ENCODE assay signal across 9 mouse cellular contexts in the genomic region with DNA sequence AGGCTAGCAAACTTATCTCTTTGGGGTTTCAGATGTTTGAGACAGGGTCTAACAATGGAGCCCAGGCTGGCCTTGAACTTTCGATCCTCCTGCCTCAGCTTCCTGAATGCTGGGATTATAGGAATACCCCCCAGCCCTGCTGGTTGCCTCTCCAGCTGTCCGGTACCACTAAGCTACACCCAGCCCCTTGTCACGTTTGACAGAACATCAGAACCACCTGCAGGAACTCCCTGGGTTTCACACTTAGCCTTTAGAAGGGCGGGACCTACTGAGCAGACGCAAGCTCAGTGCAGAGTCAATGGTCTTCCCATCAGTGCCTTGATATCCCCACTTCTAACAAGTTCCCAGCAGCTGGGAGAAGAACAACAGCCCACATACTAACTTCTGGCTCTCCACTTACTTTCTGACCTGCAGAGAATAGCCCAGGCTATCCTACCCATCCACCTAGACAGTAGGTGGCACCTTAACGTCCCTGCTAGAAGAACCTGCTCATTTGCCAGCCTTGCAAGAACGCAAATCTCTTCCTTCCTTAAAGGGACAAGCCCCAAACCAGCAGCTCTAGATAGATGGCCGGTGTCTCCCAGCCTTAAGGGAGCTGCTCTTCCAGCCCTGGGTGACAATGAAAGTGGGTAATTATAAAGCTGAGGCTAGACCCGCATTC. TPM values are rescaled to one million over a fixed set of nuclear protein-coding genes. Genes with fewer than 3 reads are reported as not detected.
DNase-seq lines count a peak whose midpoint lies in the region; ATAC-seq and TF ChIP-seq lines count a peak whose summit lies in the region.
"Had no signal": no experiment of that assay in that cellular context is flagged by ENCODE, and none has a peak within 500 bp of the region (broad histone marks: within the 10 kb centered on the region; RNA-seq: fewer than 3 reads in every experiment).

No protein-coding gene starts in this region.

- in situ Hi-C loops in CH12.LX (cut with MboI; ENCODE audit: low pct_ligation_motif_present, low pct_unique_long_range_greater_than_20kb, low sequenced_read_pairs): no loop called here

- no peak for TF ChIP-seq POLR2A in CH12.LX (IDR thresholded peaks at IDR 0.05; ENCODE audit: low read depth, low read length)

- WGBS in heart, embryonic 16.5 days: 61% methylated on average over 9 of the region's 9 CpGs
- 55% methylated on average over 9 of the region's 9 CpGs for WGBS in forebrain, postnatal 0 days
- 44% methylated on average over 9 of the region's 9 CpGs for WGBS in liver, postnatal 0 days (ENCODE audit: insufficient replicate concordance)

- peak overlapping the region; percentile 45 for H3K4me3 ChIP-seq in heart, embryonic 16.5 days (ENCODE audit: low read length)
- no peak overlapping the region for H3K4me3 ChIP-seq in CH12.LX (replicated peaks in 1 of 3; ENCODE audit: low read depth in 2 of 3, low read length in 2 of 3, poor library complexity in 1 of 3)
- H3K4me3 ChIP-seq in forebrain, postnatal 0 days (ENCODE audit: low read depth, low read length): peak overlapping the region; percentile 32
- H3K4me3 ChIP-seq in liver, postnatal 0 days (ENCODE audit: low read depth, low read length): peak overlapping the region; percentile 14; the same call in 1 of the 2 replicates

- no peaks in the 10 kb centered on the region for H3K36me3 ChIP-seq in heart, embryonic 16.5 days (ENCODE audit: control insufficient read depth, insufficient read depth)
- H3K36me3 ChIP-seq in CH12.LX (replicated peaks in 1 of 2; ENCODE audit: control insufficient read depth in 1 of 2, insufficient read depth in 1 of 2, low read length in 1 of 2): no peaks in the 10 kb centered on the region
- H3K36me3 ChIP-seq in forebrain, postnatal 0 days (ENCODE audit: insufficient read depth): no peaks in the 10 kb centered on the region
- no peaks in the 10 kb centered on the region for H3K36me3 ChIP-seq in liver, postnatal 0 days (replicated peaks; ENCODE audit: insufficient read depth, low read length)
- H3K36me3 ChIP-seq: G1E had no signal

- TF ChIP-seq EP300 in CH12.LX (IDR thresholded peaks at IDR 0.05; ENCODE audit: low read length): no peak
- no peak for TF ChIP-seq EP300 in liver, postnatal 0 days (IDR thresholded peaks at IDR 0.05; ENCODE audit: low read depth)

- ATAC-seq in heart, embryonic 16.5 days (replicated peaks; ENCODE audit: extremely low read depth, insufficient read depth, low FRiP score): no peak
- ATAC-seq in forebrain, postnatal 0 days: peak; percentile 14
- ATAC-seq in liver, postnatal 0 days: no peak

- DNase-seq in heart, postnatal 25 days (ENCODE audit: low spot score): no peak
- peak; percentile 55 for DNase-seq in CH12.LX (ENCODE audit: extremely low read depth)
- no peak for DNase-seq in forebrain, postnatal 0 days
- no peak for DNase-seq in liver, postnatal 0 days
- DNase-seq in gastrocnemius, adult 18-20 months (ENCODE audit: low spot score): no peak
- DNase-seq in embryo, embryonic 11 days: no peak
- no peak for DNase-seq in frontal cortex, postnatal 25 days (ENCODE audit: low spot score in 2 of 2)

- no peaks in the 10 kb centered on the region for H3K27me3 ChIP-seq in heart, embryonic 16.5 days (ENCODE audit: control insufficient read depth, insufficient read depth, low read length)
- no peaks in the 10 kb centered on the region for H3K27me3 ChIP-seq in CH12.LX (replicated peaks)
- H3K27me3 ChIP-seq in forebrain, postnatal 0 days (ENCODE audit: insufficient read depth, low read length): no peaks in the 10 kb centered on the region
- H3K27me3 ChIP-seq in liver, postnatal 0 days (ENCODE audit: insufficient read depth, low read length): no peaks in the 10 kb centered on the region

- TF ChIP-seq CTCF in CH12.LX (conservative IDR thresholded peaks at IDR 0.05 in 1 of 2, IDR thresholded peaks at IDR 0.05 in 1 of 2; ENCODE audit: low read depth in 2 of 2, low read length in 2 of 2): no peak
- no peak for TF ChIP-seq CTCF in forebrain, postnatal 0 days (IDR thresholded peaks at IDR 0.05; ENCODE audit: low read depth)
- TF ChIP-seq CTCF in liver, postnatal 0 days (IDR thresholded peaks at IDR 0.05; ENCODE audit: low read depth): no peak

- H3K27ac ChIP-seq in heart, embryonic 16.5 days (ENCODE audit: low read length): no peak overlapping the region; the same call in 1 of the 2 replicates
- H3K27ac ChIP-seq in CH12.LX (ENCODE audit: insufficient read depth, low read depth): no peak overlapping the region
- peak overlapping the region; percentile 60; the same call in 1 of the 2 replicates for H3K27ac ChIP-seq in forebrain, postnatal 0 days (ENCODE audit: low read depth, low read length)
- peak overlapping the region; percentile 69 for H3K27ac ChIP-seq in liver, postnatal 0 days (ENCODE audit: low read depth)

- peak overlapping the region; percentile 61 for H3K9ac ChIP-seq in heart, embryonic 16.5 days (ENCODE audit: low read length)
- H3K9ac ChIP-seq in CH12.LX (ENCODE audit: insufficient read depth, low read depth): no peak overlapping the region
- peak overlapping the region; percentile 43; the same call in 1 of the 2 replicates for H3K9ac ChIP-seq in forebrain, postnatal 0 days
- H3K9ac ChIP-seq in liver, postnatal 0 days (replicated peaks): peak overlapping the region; percentile 59; the same call in 1 of the 2 replicates

- H3K4me2 ChIP-seq in heart, embryonic 16.5 days (ENCODE audit: low read depth, low read length): peak overlapping the region; percentile 78
- no peak overlapping the region for H3K4me2 ChIP-seq in CH12.LX (ENCODE audit: insufficient read depth, low read depth, poor library complexity, severe bottlenecking)
- peak overlapping the region; percentile 54 for H3K4me2 ChIP-seq in forebrain, postnatal 0 days (ENCODE audit: low read depth)
- peak overlapping the region; percentile 61 for H3K4me2 ChIP-seq in liver, postnatal 0 days (ENCODE audit: low read depth, low read length)

- no peak for TF ChIP-seq RAD21 in CH12.LX (IDR thresholded peaks at IDR 0.05; ENCODE audit: low read depth, low read length)

- intact Hi-C loops in heart, postnatal 25 days (cut with DNase I): loop anchor here (1.0 to 2.0 kb wide), 2 partner anchors 25 to 43 kb away; no protein-coding TSS in a partner anchor

- no peaks in the 10 kb centered on the region for H3K79me2 ChIP-seq in CH12.LX (replicated peaks; ENCODE audit: control insufficient read depth, extremely low read depth, insufficient read depth, poor library complexity, severe bottlenecking)

- peaks cover 16% of the 10 kb centered on the region for H3K4me1 ChIP-seq in heart, embryonic 16.5 days (ENCODE audit: control insufficient read depth, insufficient read depth, low read length)
- H3K4me1 ChIP-seq in CH12.LX (ENCODE audit: control insufficient read depth in 1 of 2, insufficient read depth in 2 of 2): peaks cover 4 to 40% of the 10 kb centered on the region in 2 experiments
- peaks cover 6% of the 10 kb centered on the region; the same call in 1 of the 2 replicates for H3K4me1 ChIP-seq in forebrain, postnatal 0 days (ENCODE audit: insufficient read depth)
- H3K4me1 ChIP-seq in liver, postnatal 0 days (ENCODE audit: insufficient read depth): peaks cover 19% of the 10 kb centered on the region

- dilution Hi-C loops in CH12.LX (cut with MboI; ENCODE audit: extremely low pct_ligation_motif_present, extremely low pct_unique_long_range_greater_than_20kb, low sequenced_read_pairs): no loop called here

- H3K9me3 ChIP-seq in heart, embryonic 16.5 days (replicated peaks; ENCODE audit: control insufficient read depth, low read length): 0 out of 2 replicates have a peak, but pooled peaks cover 4% of the 10 kb centered on the region
- peaks cover 4% of the 10 kb centered on the region for H3K9me3 ChIP-seq in CH12.LX (replicated peaks; ENCODE audit: low read length)
- H3K9me3 ChIP-seq in forebrain, postnatal 0 days (ENCODE audit: low read length): no peaks in the 10 kb centered on the region
- no peaks in the 10 kb centered on the region for H3K9me3 ChIP-seq in liver, postnatal 0 days (ENCODE audit: low read length)

TF ChIP-seq in CH12.LX, 34 proteins besides CTCF, POLR2A, EP300 and RAD21:
- TF ChIP-seq BHLHE40 (IDR thresholded peaks at IDR 0.05; ENCODE audit: low read depth, low read length) (peak; percentile 54), ETS1 (conservative IDR thresholded peaks at IDR 0.05; ENCODE audit: low read depth, low read length) (0 out of 2 replicates have a peak, but pooled peaks have one; percentile 18), NRF1 (IDR thresholded peaks at IDR 0.05; ENCODE audit: low read depth, low read length) (0 out of 2 replicates have a peak, but pooled peaks have one; percentile 22), ELF1 (IDR thresholded peaks at IDR 0.05; ENCODE audit: low read depth, low read length) (no peak)

RNA-seq across cellular contexts. Expression of a gene that starts 10.9 kb away (rescaled TPM):
- polyA plus RNA-seq in heart, embryonic 16.5 days (2015; fragmentation: Nextera tagmentation; extraction: Ambion mirVana): 1.4 TPM in 1 of 2 replicates, not detected in the other
- 1 to 10 TPM; 5.8 to 6.2 TPM for total RNA-seq in heart, postnatal 25 days (2021)
- total RNA-seq in CH12.LX (2012; rRNA removed) (not detected in 2 replicates), CH12.LX (2014; rRNA removed) (0.42 TPM in 1 of 2 replicates, not detected in the other)
- 1.3 and 2.1 TPM in 2 replicates for polyA plus RNA-seq in CH12.LX (2012; ENCODE audit: insufficient read length, low read depth)
- total RNA-seq in forebrain, postnatal 0 days (2014; rRNA removed): not detected in 2 replicates
- 2.0 and 5.7 TPM in 2 replicates for polyA plus RNA-seq in forebrain, postnatal 0 days (2015; fragmentation: Nextera tagmentation; extraction: Ambion mirVana)
- polyA plus RNA-seq in liver, postnatal 0 days (2015; fragmentation: Nextera tagmentation; extraction: Ambion mirVana): 0.42 TPM in 1 of 2 replicates, not detected in the other
- 1 to 10 TPM; 2.1 to 5.3 TPM for total RNA-seq in gastrocnemius, adult 18-20 months (2021)
- total RNA-seq: G1E had no signal
- polyA plus RNA-seq: G1E had no signal

Comparison
In these comparisons a context has a peak if more than half of its experiments do, and no peak if none do; other contexts are left out.
1. H3K27ac ChIP-seq: peak in forebrain, postnatal 0 days (single experiment) and liver, postnatal 0 days (single experiment); none in heart, embryonic 16.5 days (single experiment) and CH12.LX (single experiment).
2. H3K4me3 ChIP-seq: peak in heart, embryonic 16.5 days (single experiment), forebrain, postnatal 0 days (single experiment) and liver, postnatal 0 days (single experiment); none in CH12.LX (0 of 3).